Mouse (Mus musculus) MN1 (cell line): ENCODE measurements around the gene Trhr2.
A peak's percentile ranks its signal among the peaks of the same experiment; 100 is the strongest.

Source experiments
- DNase-seq: peaks from one replicate; pipeline ENCODE4 v3.0.0-alpha.2; 2016; ENCODE audit warnings: low spot score

The Trhr2 gene

GRCm38 (mm10) chr8:122332753-122333506 is 27.6 kb downstream of the Trhr2 start:
- DNase-seq, result peak; percentile 92

GRCm38 (mm10) chr8:122331134-122331523 is 29.4 kb downstream of the Trhr2 start:
- no peak for DNase-seq

- DNase-seq, result no peak
Measured at GRCm38 (mm10) chr8:122330446-122331133, 30.0 kb downstream of the Trhr2 start.

GRCm38 (mm10) chr8:122329553-122330239 is 30.9 kb downstream of the Trhr2 start:
- peak; percentile 53 for DNase-seq

GRCm38 (mm10) chr8:122329072-122329471 is 31.5 kb downstream of the Trhr2 start:
- peak; percentile 47 for DNase-seq

GRCm38 (mm10) chr8:122326114-122326542 is 34.4 kb downstream of the Trhr2 start:
- DNase-seq, result no peak

GRCm38 (mm10) chr8:122325196-122325595 is 35.4 kb downstream of the Trhr2 start:
- no peak for DNase-seq

- DNase-seq, result peak; percentile 86
Measured at GRCm38 (mm10) chr8:122323951-122324402, 36.6 kb downstream of the Trhr2 start.

GRCm38 (mm10) chr8:122322792-122323191 is 37.8 kb downstream of the Trhr2 start:
- DNase-seq, result peak; percentile 87

GRCm38 (mm10) chr8:122322126-122322525 is 38.4 kb downstream of the Trhr2 start:
- no peak for DNase-seq

GRCm38 (mm10) chr8:122321455-122321921 is 39.1 kb downstream of the Trhr2 start:
- peak; percentile 53 for DNase-seq

- no peak for DNase-seq
Measured at GRCm38 (mm10) chr8:122320541-122320940, 40.0 kb downstream of the Trhr2 start.

GRCm38 (mm10) chr8:122319708-122320075 is 40.9 kb downstream of the Trhr2 start:
- no peak for DNase-seq

GRCm38 (mm10) chr8:122319045-122319707 is 41.4 kb downstream of the Trhr2 start:
- no peak for DNase-seq

GRCm38 (mm10) chr8:122317918-122318475 is 42.5 kb downstream of the Trhr2 start:
- DNase-seq, result peak; percentile 50

- DNase-seq, result no peak
Measured at GRCm38 (mm10) chr8:122316402-122316801, 44.1 kb downstream of the Trhr2 start.

- no peak for DNase-seq
Measured at GRCm38 (mm10) chr8:122314899-122315496, 45.5 kb downstream of the Trhr2 start.

GRCm38 (mm10) chr8:122313310-122313709 is 47.2 kb downstream of the Trhr2 start:
- DNase-seq, result no peak

GRCm38 (mm10) chr8:122312553-122312952 is 48.0 kb downstream of the Trhr2 start:
- no peak for DNase-seq

- DNase-seq, result no peak
Measured at GRCm38 (mm10) chr8:122311115-122311514, 49.4 kb downstream of the Trhr2 start.

- no peak for DNase-seq
Measured at GRCm38 (mm10) chr8:122309272-122309671, 51.3 kb downstream of the Trhr2 start.
